Mouse (Mus musculus) ES-Bruce4 (cell line): ENCODE measurements around the gene Scgb3a1.

Experiments
- CTCF ChIP-seq: IDR thresholded peaks from one replicate; pipeline ENCODE4 v1.8.1; 2011; ENCODE audit warnings: low read depth, low read length
- EP300 ChIP-seq: IDR thresholded peaks from 2 replicates; pipeline ENCODE4 v1.6.1; 2011; ENCODE audit warnings: low read depth, low read length; ENCODE audit not compliant: insufficient read depth
- POLR2A ChIP-seq: IDR thresholded peaks from one replicate; pipeline ENCODE4 v1.8.1; 2011; ENCODE audit warnings: low read length; ENCODE audit not compliant: insufficient read depth

DNA sequence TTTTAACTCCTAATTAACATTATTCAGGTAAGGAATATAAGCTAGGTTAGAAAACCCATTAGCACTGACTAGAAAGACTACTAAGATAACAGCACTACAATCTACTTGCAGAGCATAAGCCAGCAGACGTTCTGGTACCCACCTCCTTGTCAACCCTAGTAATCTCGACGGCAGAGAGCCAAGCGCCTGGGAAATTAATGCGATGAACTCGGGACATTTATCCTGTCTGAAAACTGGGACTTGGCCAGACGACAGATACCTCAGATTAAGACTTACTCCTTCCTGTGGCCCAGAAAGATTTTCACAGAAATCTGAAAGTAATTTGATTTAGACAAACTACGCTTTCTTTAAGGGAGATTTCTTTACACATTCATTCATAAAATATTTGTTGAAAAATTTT is 41.4 kb downstream of the Scgb3a1 start:
- no peak for TF ChIP-seq CTCF
- TF ChIP-seq POLR2A = no peak
- TF ChIP-seq EP300 = no peak
